Mouse (Mus musculus): ENCODE measurements around the gene Leprot. TPM values are rescaled to one million over a fixed set of nuclear protein-coding genes. Genes with fewer than 3 reads are reported as not detected.

Gene Leprot
- polyA plus RNA-seq (2014; fragmentation: Illumina TruSeq; extraction: RNeasy Lipid Tissue Mini Kit (QIAGEN cat#74804); ENCODE audit: low replicate concordance) = 63.0 TPM

GRCm38 (mm10) chr4:101647196-101647905, at the start of gene Leprot:
Gene Leprot (plus strand): TSS chr4:101647718.

Other genes starting within 250 kb of the Leprot start
- 0.85 TPM for gene Ak4, start 228.4 kb upstream of the Leprot start, polyA plus RNA-seq (2014; fragmentation: Illumina TruSeq; extraction: RNeasy Lipid Tissue Mini Kit (QIAGEN cat#74804); ENCODE audit: low replicate concordance)
- 0.78 TPM for gene Dnajc6, start 151.1 kb upstream of the Leprot start, polyA plus RNA-seq (2014; fragmentation: Illumina TruSeq; extraction: RNeasy Lipid Tissue Mini Kit (QIAGEN cat#74804); ENCODE audit: low replicate concordance)
- gene Lepr, start 69.7 kb downstream of the Leprot start, polyA plus RNA-seq (2014; fragmentation: Illumina TruSeq; extraction: RNeasy Lipid Tissue Mini Kit (QIAGEN cat#74804); ENCODE audit: low replicate concordance) = 17.0 TPM
- gene B020004J07Rik, start 196.3 kb downstream of the Leprot start, polyA plus RNA-seq (2014; fragmentation: Illumina TruSeq; extraction: RNeasy Lipid Tissue Mini Kit (QIAGEN cat#74804); ENCODE audit: low replicate concordance) = not detected
- not detected for gene C130073F10Rik, start 246.1 kb downstream of the Leprot start, polyA plus RNA-seq (2014; fragmentation: Illumina TruSeq; extraction: RNeasy Lipid Tissue Mini Kit (QIAGEN cat#74804); ENCODE audit: low replicate concordance)